Mouse (Mus musculus): ENCODE data around the gene Olfr1281. TPM values are rescaled to one million over a fixed set of nuclear protein-coding genes. Genes with fewer than 3 reads are reported as not detected.
"Not testable (repeated sequence)": the region's sequence is repeated elsewhere in the genome, so short reads cannot be mapped to it uniquely, and the experiment has no call there.

Gene Olfr1281
- not detected in 2 replicates for polyA plus RNA-seq (2015; fragmentation: Nextera tagmentation; extraction: Ambion mirVana)

- Histone ChIP-seq H3K27me3 (no peaks in the 10 kb centered on the region), H3K4me2 (replicated peaks) (no peak within 1 kb of the TSS), H3K36me3 (no peaks in the 10 kb centered on the region), H3K27ac (no peak within 1 kb of the TSS), H3K4me3 (no peak within 1 kb of the TSS), H3K9ac (no peak within 1 kb of the TSS), H3K9me3 (no peaks in the 10 kb centered on the region), H3K4me1 (no peaks in the 10 kb centered on the region)
- WGBS: 69% methylated on average over 2 of the region's 2 CpGs
- ATAC-seq (ENCODE audit: low FRiP score, low read depth): no peak
These were observed at the start of gene Olfr1281 for GRCm38 (mm10) chr2:111326220-111326619. Gene Olfr1281, plus strand, starts transcription at chr2:111326520.

GRCm38 (mm10) chr2:111289836-111290235 is 36.5 kb upstream of the Olfr1281 start, which contains the start of gene Olfr1278:
Gene Olfr1278, plus strand, starts transcription at chr2:111290136.
- no peaks in the 10 kb centered on the region for H3K4me1 ChIP-seq
- no peak within 1 kb of the TSS for H3K4me2 ChIP-seq (replicated peaks)
- H3K4me3 ChIP-seq: no peak within 1 kb of the TSS
- no peak for ATAC-seq (ENCODE audit: low FRiP score, low read depth)
- H3K9ac ChIP-seq: no peak within 1 kb of the TSS
- H3K27ac ChIP-seq: no peak within 1 kb of the TSS
- no peaks in the 10 kb centered on the region for H3K9me3 ChIP-seq
- H3K27me3 ChIP-seq: no peaks in the 10 kb centered on the region
- H3K36me3 ChIP-seq: no peaks in the 10 kb centered on the region

- H3K27ac ChIP-seq: no peak overlapping the region
These were observed 27.8 kb upstream of the Olfr1281 start for GRCm38 (mm10) chr2:111298541-111298940.

GRCm38 (mm10) chr2:111300374-111300773 is 25.9 kb upstream of the Olfr1281 start, which contains the start of gene Olfr1279:
Gene Olfr1279, plus strand, starts transcription at chr2:111300635.
- no peak within 1 kb of the TSS for H3K4me3 ChIP-seq
- no peaks in the 10 kb centered on the region for H3K36me3 ChIP-seq
- H3K4me2 ChIP-seq (replicated peaks): no peak within 1 kb of the TSS
- H3K27ac ChIP-seq: no peak within 1 kb of the TSS
- no peak for ATAC-seq (ENCODE audit: low FRiP score, low read depth)
- H3K4me1 ChIP-seq: no peaks in the 10 kb centered on the region
- no peak within 1 kb of the TSS for H3K9ac ChIP-seq
- H3K9me3 ChIP-seq: no peaks in the 10 kb centered on the region
- H3K27me3 ChIP-seq: no peaks in the 10 kb centered on the region

More at GRCm38 (mm10) chr2:111298541-111298940, 27.8 kb upstream of the Olfr1281 start:
- H3K4me3 ChIP-seq: no peak overlapping the region
- no peak overlapping the region for H3K4me2 ChIP-seq (replicated peaks)
- no peak for ATAC-seq (ENCODE audit: low FRiP score, low read depth)
- no peaks in the 10 kb centered on the region for H3K27me3 ChIP-seq
- H3K9ac ChIP-seq: no peak overlapping the region
- no peaks in the 10 kb centered on the region for H3K36me3 ChIP-seq
- H3K9me3 ChIP-seq: no peaks in the 10 kb centered on the region
- H3K4me1 ChIP-seq: no peaks in the 10 kb centered on the region

- H3K9me3 ChIP-seq: no peaks in the 10 kb centered on the region
- no peaks in the 10 kb centered on the region for H3K4me1 ChIP-seq
- no peaks in the 10 kb centered on the region for H3K36me3 ChIP-seq
- no peak within 1 kb of the TSS for H3K4me3 ChIP-seq
- ATAC-seq (ENCODE audit: low FRiP score, low read depth): no peak
- H3K9ac ChIP-seq: no peak within 1 kb of the TSS
- H3K27me3 ChIP-seq: no peaks in the 10 kb centered on the region
- no peak within 1 kb of the TSS for H3K27ac ChIP-seq
- no peak within 1 kb of the TSS for H3K4me2 ChIP-seq (replicated peaks)
These were observed 12.6 kb upstream of the Olfr1281 start, which contains the start of gene Olfr1280 for GRCm38 (mm10) chr2:111313717-111314116. Gene Olfr1280, plus strand, starts transcription at chr2:111314017.

GRCm38 (mm10) chr2:111333721-111334120 is 7.4 kb downstream of the Olfr1281 start:
- not testable (repeated sequence) for H3K27ac ChIP-seq; H3K4me1 ChIP-seq; H3K4me3 ChIP-seq; ATAC-seq (ENCODE audit: low FRiP score, low read depth); H3K4me2 ChIP-seq (replicated peaks); H3K36me3 ChIP-seq; H3K27me3 ChIP-seq; H3K9me3 ChIP-seq; H3K9ac ChIP-seq
- 86% methylated on average over 5 of the region's 5 CpGs for WGBS

GRCm38 (mm10) chr2:111335976-111336375 is 9.7 kb downstream of the Olfr1281 start, which contains the start of gene Olfr1282:
Gene Olfr1282, minus strand, starts transcription at chr2:111336076.
- Histone ChIP-seq H3K4me3 (no peak within 1 kb of the TSS), H3K9ac (no peak within 1 kb of the TSS), H3K27me3 (no peaks in the 10 kb centered on the region), H3K4me2 (replicated peaks) (no peak within 1 kb of the TSS), H3K36me3 (no peaks in the 10 kb centered on the region), H3K4me1 (no peaks in the 10 kb centered on the region), H3K9me3 (no peaks in the 10 kb centered on the region), H3K27ac (no peak within 1 kb of the TSS)
- 72% methylated on average over 2 of the region's 2 CpGs for WGBS
- no peak for ATAC-seq (ENCODE audit: low FRiP score, low read depth)

- WGBS: 76% methylated on average over 2 of the region's 2 CpGs
- H3K27me3 ChIP-seq: no peaks in the 10 kb centered on the region
These were observed 40.2 kb downstream of the Olfr1281 start, which contains the start of gene Olfr1283 for GRCm38 (mm10) chr2:111366490-111366889. Gene Olfr1283, plus strand, starts transcription at chr2:111366790.

GRCm38 (mm10) chr2:111375222-111375621 is 48.9 kb downstream of the Olfr1281 start, which contains the start of gene Olfr1284:
Gene Olfr1284, plus strand, starts transcription at chr2:111375522.
- Histone ChIP-seq H3K36me3 (no peaks in the 10 kb centered on the region), H3K9ac (no peak within 1 kb of the TSS), H3K4me1 (no peaks in the 10 kb centered on the region), H3K27ac (no peak within 1 kb of the TSS), H3K9me3 (no peaks in the 10 kb centered on the region), H3K27me3 (no peaks in the 10 kb centered on the region), H3K4me3 (no peak within 1 kb of the TSS), H3K4me2 (replicated peaks) (no peak within 1 kb of the TSS)
- WGBS: 87% methylated on average over 1 of the region's 1 CpGs
- no peak for ATAC-seq (ENCODE audit: low FRiP score, low read depth)

More at GRCm38 (mm10) chr2:111366490-111366889, 40.2 kb downstream of the Olfr1281 start, which contains the start of gene Olfr1283:
- H3K27ac ChIP-seq: no peak within 1 kb of the TSS
- no peak within 1 kb of the TSS for H3K9ac ChIP-seq
- ATAC-seq (ENCODE audit: low FRiP score, low read depth): no peak
- no peaks in the 10 kb centered on the region for H3K36me3 ChIP-seq
- H3K4me3 ChIP-seq: no peak within 1 kb of the TSS
- no peak within 1 kb of the TSS for H3K4me2 ChIP-seq (replicated peaks)
- no peaks in the 10 kb centered on the region for H3K4me1 ChIP-seq
- no peaks in the 10 kb centered on the region for H3K9me3 ChIP-seq

Other genes starting within 250 kb of the Olfr1281 start
- gene Gm13941, start 220.5 kb upstream of the Olfr1281 start, polyA plus RNA-seq (2015; fragmentation: Nextera tagmentation; extraction: Ambion mirVana): not detected in 2 replicates
- not detected in 2 replicates for gene Gm15130, start 173.6 kb upstream of the Olfr1281 start, polyA plus RNA-seq (2015; fragmentation: Nextera tagmentation; extraction: Ambion mirVana)
- gene 4930430A15Rik, start 96.9 kb upstream of the Olfr1281 start, polyA plus RNA-seq (2015; fragmentation: Nextera tagmentation; extraction: Ambion mirVana): not detected in 2 replicates
- gene Olfr1275, start 91.2 kb upstream of the Olfr1281 start, polyA plus RNA-seq (2015; fragmentation: Nextera tagmentation; extraction: Ambion mirVana): not detected in 2 replicates
- gene Olfr1276, start 72.0 kb upstream of the Olfr1281 start, polyA plus RNA-seq (2015; fragmentation: Nextera tagmentation; extraction: Ambion mirVana): not detected in 2 replicates
- not detected in 2 replicates for gene Olfr1277, start 52.4 kb upstream of the Olfr1281 start, polyA plus RNA-seq (2015; fragmentation: Nextera tagmentation; extraction: Ambion mirVana)
- not detected in 2 replicates for gene Olfr1278, start 36.4 kb upstream of the Olfr1281 start, polyA plus RNA-seq (2015; fragmentation: Nextera tagmentation; extraction: Ambion mirVana)
- gene Olfr1279, start 25.9 kb upstream of the Olfr1281 start, polyA plus RNA-seq (2015; fragmentation: Nextera tagmentation; extraction: Ambion mirVana): not detected in 2 replicates
- not detected in 2 replicates for gene Olfr1280, start 12.5 kb upstream of the Olfr1281 start, polyA plus RNA-seq (2015; fragmentation: Nextera tagmentation; extraction: Ambion mirVana)
- not detected in 2 replicates for gene Olfr1282, start 9.6 kb downstream of the Olfr1281 start, polyA plus RNA-seq (2015; fragmentation: Nextera tagmentation; extraction: Ambion mirVana)
- gene Olfr1283, start 40.3 kb downstream of the Olfr1281 start, polyA plus RNA-seq (2015; fragmentation: Nextera tagmentation; extraction: Ambion mirVana): not detected in 2 replicates
- not detected in 2 replicates for gene Olfr1284, start 49.0 kb downstream of the Olfr1281 start, polyA plus RNA-seq (2015; fragmentation: Nextera tagmentation; extraction: Ambion mirVana)
- not detected in 2 replicates for gene Olfr1286, start 96.6 kb downstream of the Olfr1281 start, polyA plus RNA-seq (2015; fragmentation: Nextera tagmentation; extraction: Ambion mirVana)
- not detected in 2 replicates for gene Olfr1287, start 122.6 kb downstream of the Olfr1281 start, polyA plus RNA-seq (2015; fragmentation: Nextera tagmentation; extraction: Ambion mirVana)
- not detected in 2 replicates for gene Olfr1288, start 147.6 kb downstream of the Olfr1281 start, polyA plus RNA-seq (2015; fragmentation: Nextera tagmentation; extraction: Ambion mirVana)
- gene Olfr1289, start 154.3 kb downstream of the Olfr1281 start, polyA plus RNA-seq (2015; fragmentation: Nextera tagmentation; extraction: Ambion mirVana): not detected in 2 replicates
- not detected in 2 replicates for gene Olfr1290, start 167.3 kb downstream of the Olfr1281 start, polyA plus RNA-seq (2015; fragmentation: Nextera tagmentation; extraction: Ambion mirVana)
- not detected in 2 replicates for gene Olfr1291-ps1, start 170.7 kb downstream of the Olfr1281 start, polyA plus RNA-seq (2015; fragmentation: Nextera tagmentation; extraction: Ambion mirVana)
- gene Olfr1293-ps, start 198.7 kb downstream of the Olfr1281 start, polyA plus RNA-seq (2015; fragmentation: Nextera tagmentation; extraction: Ambion mirVana): not detected in 2 replicates
- not detected in 2 replicates for gene Olfr1294, start 213.8 kb downstream of the Olfr1281 start, polyA plus RNA-seq (2015; fragmentation: Nextera tagmentation; extraction: Ambion mirVana)
- gene Olfr1295, start 243.2 kb downstream of the Olfr1281 start, polyA plus RNA-seq (2015; fragmentation: Nextera tagmentation; extraction: Ambion mirVana): not detected in 2 replicates